Mouse (Mus musculus) Patski (cell line): ENCODE results near the gene Olfr148. TPM values are rescaled to one million over a fixed set of nuclear protein-coding genes. Genes with fewer than 3 reads are reported as not detected.

Experiments used
- ATAC-seq: fragments of 100-300 bp; one replicate; pipeline ENCODE4 v1.8.0; 2021
- CTCF ChIA-PET: fragments of 350-600 bp; sonication (Branson Sonifier 250); formaldehyde crosslinking; loops from one replicate; lab custom pipeline; 2022; ENCODE audit warnings: inconsistent platforms; lab: Charles Lee
- POLR2A ChIA-PET: fragments of 350-600 bp; sonication (Branson Sonifier 250); formaldehyde crosslinking; loops from one replicate; lab custom pipeline; 2022; ENCODE audit warnings: antibody characterized with exemption, inconsistent platforms; lab: Charles Lee
- DNase-seq: peaks from one replicate; pipeline ENCODE4 v3.0.0-alpha.2; 2011; ENCODE audit warnings: low read depth, low spot score
- H3K27me3 ChIP-seq: fragments of 371-371 bp; one replicate; pipeline ENCODE4 v1.5.1; 2021
- CTCF ChIP-seq: fragments of 100-300 bp; IDR thresholded peaks from one replicate; pipeline ENCODE4 v1.5.1; 2021
- in situ Hi-C: fragments of 300-500 bp; cut with MboI; formaldehyde crosslinking; loops from 3 replicates; pipeline ENCODE4 v1.11.1; 2018; ENCODE audit warnings: low pct_unique_long_range_greater_than_20kb, mixed read lengths
- polyA plus RNA-seq: library from polyadenylated mRNA; unstranded; gene quantifications from one replicate; pipeline ENCODE4 v1.2.3, GENCODE M21; 2021

Olfr148 gene
- polyA plus RNA-seq, 1 experiment from 2014 or later: not detected

DNA sequence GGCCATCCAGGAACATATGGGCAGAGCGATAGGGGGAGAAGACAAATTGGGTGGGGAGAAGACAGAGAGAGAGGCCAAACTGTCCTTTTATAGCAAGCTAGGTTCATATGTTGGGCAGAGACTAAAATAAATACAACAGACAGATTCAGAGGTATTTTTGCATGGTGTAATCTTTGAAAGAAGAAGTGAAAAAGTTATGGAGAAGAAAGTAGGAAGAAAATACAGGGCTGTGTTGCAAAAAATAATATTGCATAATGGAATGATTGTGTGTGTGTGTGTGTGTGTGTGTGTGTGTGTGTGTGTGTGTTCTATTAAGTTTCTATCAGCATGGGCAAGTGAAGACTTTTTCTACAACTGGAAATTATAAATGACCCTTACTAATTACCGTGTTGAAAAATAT, 18.6 kb downstream of the Olfr148 start:
- no peaks in the 10 kb centered on the region for H3K27me3 ChIP-seq
- POLR2A ChIA-PET: no interaction called here
- no peak for TF ChIP-seq CTCF
- ATAC-seq: no peak
- CTCF ChIA-PET: no interaction called here
- DNase-seq: no peak
- in situ Hi-C loops: no loop called here

DNA sequence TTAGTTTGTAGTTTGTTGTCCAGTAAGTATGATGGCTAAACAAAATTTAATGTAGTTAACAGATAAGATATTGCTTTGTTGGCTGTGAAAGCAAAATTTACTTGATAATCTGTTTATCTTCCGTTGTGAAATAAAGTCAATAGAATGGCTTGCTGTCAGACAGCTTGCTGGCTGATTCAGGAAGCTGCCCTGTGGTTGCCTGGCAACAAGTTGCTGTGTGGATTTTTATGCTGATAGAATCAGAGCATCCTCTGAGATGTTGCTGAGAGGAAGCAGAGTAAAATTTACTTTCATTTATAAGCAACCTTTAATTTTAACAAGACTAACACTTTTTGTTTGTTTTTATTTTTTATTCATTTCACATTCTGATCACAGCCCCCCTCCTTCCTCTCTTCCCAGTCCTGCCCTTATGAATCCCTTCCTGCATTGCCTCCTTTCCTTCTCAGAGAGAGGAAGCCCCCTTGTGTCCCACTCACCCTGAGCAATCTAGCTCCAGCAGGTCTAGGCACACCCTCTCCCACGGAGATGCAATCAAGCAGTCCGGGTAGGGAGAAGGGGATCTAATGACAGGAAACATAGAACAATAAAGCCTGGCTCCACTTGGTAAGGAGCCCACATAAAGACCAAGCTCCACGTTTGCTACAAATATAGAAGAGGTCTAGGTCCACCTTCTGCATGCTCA, 23.6 kb downstream of the Olfr148 start:
- in situ Hi-C loops: no loop called here

GRCm38 (mm10) chr9:39644785-39645184, 34.3 kb downstream of the Olfr148 start, which contains the start of gene Olfr961:
TSS of gene Olfr961 (plus strand) at chr9:39645085.
- H3K27me3 ChIP-seq: no peaks in the 10 kb centered on the region
- DNase-seq (no peak), ATAC-seq (no peak)
- ChIA-PET POLR2A (no interaction called here), CTCF (interaction anchor here (1.1 kb wide), 1 partner anchor 10 kb away, joined by 3 read pairs; no protein-coding TSS in a partner anchor)
- no peak for TF ChIP-seq CTCF
- in situ Hi-C loops: no loop called here

More for the DNA sequence above, 23.6 kb downstream of the Olfr148 start:
- ATAC-seq (no peak), DNase-seq (no peak)
- POLR2A ChIA-PET: no interaction called here
- no peaks in the 10 kb centered on the region for H3K27me3 ChIP-seq
- TF ChIP-seq CTCF: no peak
- CTCF ChIA-PET: interaction anchor here (1.0 kb wide), 1 partner anchor 10 kb away, joined by 3 read pairs; no protein-coding TSS in a partner anchor

DNA sequence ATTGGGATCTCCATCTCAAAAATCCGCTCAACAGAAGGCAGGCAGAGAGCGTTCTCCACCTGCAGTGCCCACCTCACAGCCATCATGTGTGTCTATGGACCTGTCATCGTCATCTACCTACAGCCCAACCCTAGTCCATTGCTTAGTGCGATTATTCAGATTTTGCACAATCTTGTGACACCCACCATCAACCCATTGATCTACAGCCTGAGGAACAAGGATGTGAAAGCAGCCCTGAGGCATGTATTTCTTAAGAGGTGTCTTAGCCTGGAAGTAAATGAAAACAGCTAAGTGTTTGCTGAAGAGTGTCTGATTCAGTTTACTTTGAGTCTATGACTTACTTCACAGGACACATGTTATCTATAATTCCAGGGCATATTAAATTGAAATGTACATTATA, 36.9 kb downstream of the Olfr148 start:
- no peaks in the 10 kb centered on the region for H3K27me3 ChIP-seq
- CTCF ChIA-PET: no interaction called here
- POLR2A ChIA-PET: no interaction called here
- in situ Hi-C loops: no loop called here
- no peak for TF ChIP-seq CTCF
- ATAC-seq (no peak), DNase-seq (no peak)

- H3K27me3 ChIP-seq: no peaks in the 10 kb centered on the region
- ChIA-PET CTCF (interaction anchor here (1.4 kb wide), 1 partner anchor 11 kb away, joined by 3 read pairs; no protein-coding TSS in a partner anchor), POLR2A (no interaction called here)
- in situ Hi-C loops: no loop called here
- ATAC-seq: no peak
- no peak for DNase-seq
- TF ChIP-seq CTCF: no peak
These were observed 44.4 kb downstream of the Olfr148 start for GRCm38 (mm10) chr9:39654756-39655396.

Other genes starting within 250 kb of the Olfr148 start
- not detected for gene Olfr951, start 223.2 kb upstream of the Olfr148 start, polyA plus RNA-seq
- gene Olfr952, start 183.5 kb upstream of the Olfr148 start, polyA plus RNA-seq: not detected
- not detected for gene Olfr954, start 154.0 kb upstream of the Olfr148 start, polyA plus RNA-seq
- gene Olfr955, start 138.7 kb upstream of the Olfr148 start, polyA plus RNA-seq: not detected
- not detected for gene Olfr44, start 116.7 kb upstream of the Olfr148 start, polyA plus RNA-seq
- gene Olfr957, start 94.8 kb upstream of the Olfr148 start, polyA plus RNA-seq: not detected
- not detected for gene Olfr958, start 56.6 kb upstream of the Olfr148 start, polyA plus RNA-seq
- not detected for gene Olfr959, start 35.1 kb upstream of the Olfr148 start, polyA plus RNA-seq
- gene AW551984, start 6.3 kb upstream of the Olfr148 start, polyA plus RNA-seq: not detected
- not detected for gene Olfr960, start 10.7 kb downstream of the Olfr148 start, polyA plus RNA-seq
- not detected for gene Olfr961, start 34.4 kb downstream of the Olfr148 start, polyA plus RNA-seq
- not detected for gene Olfr963, start 56.5 kb downstream of the Olfr148 start, polyA plus RNA-seq
- not detected for gene Olfr149, start 96.5 kb downstream of the Olfr148 start, polyA plus RNA-seq
- not detected for gene Olfr965, start 100.7 kb downstream of the Olfr148 start, polyA plus RNA-seq
- not detected for gene Olfr150, start 120.3 kb downstream of the Olfr148 start, polyA plus RNA-seq
- not detected for gene Olfr967, start 135.6 kb downstream of the Olfr148 start, polyA plus RNA-seq
- gene Olfr968, start 172.6 kb downstream of the Olfr148 start, polyA plus RNA-seq: not detected
- not detected for gene Olfr969, start 180.3 kb downstream of the Olfr148 start, polyA plus RNA-seq
- gene Olfr970, start 198.2 kb downstream of the Olfr148 start, polyA plus RNA-seq: not detected
- not detected for gene Olfr971, start 226.2 kb downstream of the Olfr148 start, polyA plus RNA-seq